Mouse (Mus musculus) olfactory bulb, adult 2 months (tissue): Measurements from ENCODE around the gene Whamm.

Experiments
- CTCF ChIP-seq: fragments of 200-500 bp; IDR thresholded peaks from 2 replicates; pipeline ENCODE4 v1.5.1; 2012; ENCODE audit warnings: low read depth, mild to moderate bottlenecking, low read length, moderate library complexity; ENCODE audit not compliant: insufficient read depth
- POLR2A ChIP-seq: fragments of 200-500 bp; IDR thresholded peaks from 2 replicates; pipeline ENCODE4 v1.6.1; 2012; ENCODE audit warnings: mild to moderate bottlenecking, low read depth, low read length, moderate library complexity; ENCODE audit not compliant: insufficient read depth

GRCm38 (mm10) chr7:81612856-81613635 lies 42.0 kb downstream of the Whamm start:
- no peak for TF ChIP-seq CTCF
- TF ChIP-seq POLR2A, result no peak
